Mouse (Mus musculus): ENCODE data around the gene Sh3gl3. TPM values are rescaled to one million over a fixed set of nuclear protein-coding genes. Genes with fewer than 3 reads are reported as not detected.

The Sh3gl3 gene
- polyA plus RNA-seq, 1 experiment from 2014 or later = 49.9 TPM

- no peak for DNase-seq (ENCODE audit: low spot score)
- ATAC-seq = no peak
- Histone ChIP-seq H3K9ac (ENCODE audit: low read length) (no peak overlapping the region), H3K9me3 (replicated peaks; ENCODE audit: control insufficient read depth, low read length) (no peaks in the 10 kb centered on the region), H3K27me3 (replicated peaks; ENCODE audit: control insufficient read depth, insufficient read depth, low read length) (no peaks in the 10 kb centered on the region), H3K4me3 (ENCODE audit: low read depth, low read length) (no peak overlapping the region), H3K36me3 (ENCODE audit: control insufficient read depth, insufficient read depth, low read length) (no peaks in the 10 kb centered on the region), H3K4me1 (ENCODE audit: control insufficient read depth, insufficient read depth, low read length) (no peaks in the 10 kb centered on the region), H3K4me2 (ENCODE audit: low read length) (no peak overlapping the region), H3K27ac (ENCODE audit: low read depth, low read length) (no peak overlapping the region)
- 30% methylated on average over 2 of the region's 2 CpGs for WGBS
Measured at GRCm38 (mm10) chr7:82182781-82183180, 9.1 kb downstream of the Sh3gl3 start.

GRCm38 (mm10) chr7:82191604-82192003, 18.0 kb downstream of the Sh3gl3 start:
- H3K4me2 ChIP-seq (ENCODE audit: low read length) = no peak overlapping the region

DNA sequence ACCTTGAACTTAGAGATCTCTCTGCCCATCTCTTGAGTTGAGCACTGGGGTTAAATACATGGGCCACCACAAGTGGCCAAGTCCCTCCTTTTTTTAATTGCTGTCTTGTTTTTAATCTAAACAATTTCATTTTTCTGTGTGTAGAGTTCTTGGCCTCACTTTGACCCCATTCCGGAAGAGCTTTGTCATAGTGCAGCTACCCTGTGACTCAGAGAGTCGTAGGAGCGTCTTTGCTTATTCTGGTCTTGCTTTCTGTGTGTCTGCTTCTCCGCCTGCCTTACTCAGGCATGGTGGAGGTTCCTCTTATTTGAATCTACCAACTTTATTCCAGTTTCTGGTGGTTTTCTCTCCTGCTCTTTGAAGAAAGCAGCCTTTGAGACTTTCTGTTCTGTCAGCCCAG, 18.9 kb downstream of the Sh3gl3 start:
- H3K9ac ChIP-seq (ENCODE audit: low read length) = no peak overlapping the region
- H3K4me1 ChIP-seq (ENCODE audit: control insufficient read depth, insufficient read depth, low read length) = no peaks in the 10 kb centered on the region
- DNase-seq (ENCODE audit: low spot score) (no peak), ATAC-seq (no peak)
- no peak overlapping the region for H3K4me3 ChIP-seq (ENCODE audit: low read depth, low read length)
- H3K4me2 ChIP-seq (ENCODE audit: low read length) = no peak overlapping the region
- 93% methylated on average over 4 of the region's 4 CpGs for WGBS
- H3K9me3 ChIP-seq (replicated peaks; ENCODE audit: control insufficient read depth, low read length) = no peaks in the 10 kb centered on the region
- no peak overlapping the region for H3K27ac ChIP-seq (ENCODE audit: low read depth, low read length)
- H3K27me3 ChIP-seq (replicated peaks; ENCODE audit: control insufficient read depth, insufficient read depth, low read length) = no peaks in the 10 kb centered on the region
- H3K36me3 ChIP-seq (ENCODE audit: control insufficient read depth, insufficient read depth, low read length) = no peaks in the 10 kb centered on the region

More at GRCm38 (mm10) chr7:82191604-82192003, 18.0 kb downstream of the Sh3gl3 start:
- H3K4me1 ChIP-seq (ENCODE audit: control insufficient read depth, insufficient read depth, low read length) = no peaks in the 10 kb centered on the region
- no peak overlapping the region for H3K4me3 ChIP-seq (ENCODE audit: low read depth, low read length)
- H3K36me3 ChIP-seq (ENCODE audit: control insufficient read depth, insufficient read depth, low read length) = no peaks in the 10 kb centered on the region
- H3K9me3 ChIP-seq (replicated peaks; ENCODE audit: control insufficient read depth, low read length) = no peaks in the 10 kb centered on the region
- no peaks in the 10 kb centered on the region for H3K27me3 ChIP-seq (replicated peaks; ENCODE audit: control insufficient read depth, insufficient read depth, low read length)
- H3K27ac ChIP-seq (ENCODE audit: low read depth, low read length) = no peak overlapping the region
- 89% methylated on average over 11 of the region's 11 CpGs for WGBS
- ATAC-seq (no peak), DNase-seq (ENCODE audit: low spot score) (no peak)
- H3K9ac ChIP-seq (ENCODE audit: low read length) = no peak overlapping the region

- H3K27me3 ChIP-seq (replicated peaks; ENCODE audit: control insufficient read depth, insufficient read depth, low read length) = no peaks in the 10 kb centered on the region
- no peak overlapping the region for H3K4me3 ChIP-seq (ENCODE audit: low read depth, low read length)
- H3K9me3 ChIP-seq (replicated peaks; ENCODE audit: control insufficient read depth, low read length) = no peaks in the 10 kb centered on the region
- no peaks in the 10 kb centered on the region for H3K36me3 ChIP-seq (ENCODE audit: control insufficient read depth, insufficient read depth, low read length)
- DNase-seq (ENCODE audit: low spot score) (no peak), ATAC-seq (no peak)
- H3K4me2 ChIP-seq (ENCODE audit: low read length) = no peak overlapping the region
- no peaks in the 10 kb centered on the region for H3K4me1 ChIP-seq (ENCODE audit: control insufficient read depth, insufficient read depth, low read length)
- no peak overlapping the region for H3K27ac ChIP-seq (ENCODE audit: low read depth, low read length)
- 83% methylated on average over 7 of the region's 7 CpGs for WGBS
- H3K9ac ChIP-seq (ENCODE audit: low read length) = no peak overlapping the region
Measured at GRCm38 (mm10) chr7:82203111-82203510, 29.5 kb downstream of the Sh3gl3 start.

GRCm38 (mm10) chr7:82204014-82204784, 30.6 kb downstream of the Sh3gl3 start:
- H3K36me3 ChIP-seq (ENCODE audit: control insufficient read depth, insufficient read depth, low read length) = no peaks in the 10 kb centered on the region
- WGBS = 78% methylated on average over 12 of the region's 12 CpGs
- no peak overlapping the region for H3K4me2 ChIP-seq (ENCODE audit: low read length)
- H3K27me3 ChIP-seq (replicated peaks; ENCODE audit: control insufficient read depth, insufficient read depth, low read length) = no peaks in the 10 kb centered on the region
- DNase-seq (ENCODE audit: low spot score) (no peak), ATAC-seq (no peak)
- H3K4me1 ChIP-seq (ENCODE audit: control insufficient read depth, insufficient read depth, low read length) = no peaks in the 10 kb centered on the region
- no peak overlapping the region for H3K27ac ChIP-seq (ENCODE audit: low read depth, low read length)
- no peak overlapping the region for H3K9ac ChIP-seq (ENCODE audit: low read length)
- no peak overlapping the region for H3K4me3 ChIP-seq (ENCODE audit: low read depth, low read length)
- no peaks in the 10 kb centered on the region for H3K9me3 ChIP-seq (replicated peaks; ENCODE audit: control insufficient read depth, low read length)

GRCm38 (mm10) chr7:82204975-82205374, 31.3 kb downstream of the Sh3gl3 start:
- Histone ChIP-seq H3K27ac (ENCODE audit: low read depth, low read length) (no peak overlapping the region), H3K4me2 (ENCODE audit: low read length) (no peak overlapping the region), H3K9ac (ENCODE audit: low read length) (no peak overlapping the region), H3K36me3 (ENCODE audit: control insufficient read depth, insufficient read depth, low read length) (no peaks in the 10 kb centered on the region), H3K9me3 (replicated peaks; ENCODE audit: control insufficient read depth, low read length) (no peaks in the 10 kb centered on the region), H3K27me3 (replicated peaks; ENCODE audit: control insufficient read depth, insufficient read depth, low read length) (no peaks in the 10 kb centered on the region), H3K4me1 (ENCODE audit: control insufficient read depth, insufficient read depth, low read length) (no peaks in the 10 kb centered on the region), H3K4me3 (ENCODE audit: low read depth, low read length) (no peak overlapping the region)
- ATAC-seq = no peak
- 90% methylated on average over 3 of the region's 3 CpGs for WGBS
- DNase-seq (ENCODE audit: low spot score) = no peak

DNA sequence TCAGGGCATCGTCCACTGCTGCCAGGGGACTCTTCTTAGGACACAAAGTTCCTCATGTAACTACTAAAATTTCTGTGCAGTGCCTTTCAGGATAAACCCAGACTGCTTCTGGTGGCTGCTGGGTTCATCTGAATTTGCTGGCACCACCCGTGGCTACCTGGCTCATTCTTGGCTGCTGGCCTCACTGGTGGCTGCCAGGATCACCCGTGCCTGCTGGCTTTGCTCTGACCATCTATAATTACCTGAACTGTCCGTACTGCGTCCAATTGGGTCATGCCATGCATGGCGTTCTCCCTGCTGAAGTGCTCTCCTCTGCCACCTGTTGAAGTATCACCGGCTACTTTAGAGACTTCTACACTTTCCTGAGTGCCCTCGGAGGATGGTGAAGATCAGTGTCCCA, 33.1 kb downstream of the Sh3gl3 start:
- H3K4me2 ChIP-seq (ENCODE audit: low read length) = no peak overlapping the region
- H3K9me3 ChIP-seq (replicated peaks; ENCODE audit: control insufficient read depth, low read length) = no peaks in the 10 kb centered on the region
- DNase-seq (ENCODE audit: low spot score) (no peak), ATAC-seq (no peak)
- no peaks in the 10 kb centered on the region for H3K4me1 ChIP-seq (ENCODE audit: control insufficient read depth, insufficient read depth, low read length)
- no peak overlapping the region for H3K27ac ChIP-seq (ENCODE audit: low read depth, low read length)
- H3K27me3 ChIP-seq (replicated peaks; ENCODE audit: control insufficient read depth, insufficient read depth, low read length) = no peaks in the 10 kb centered on the region
- H3K36me3 ChIP-seq (ENCODE audit: control insufficient read depth, insufficient read depth, low read length) = no peaks in the 10 kb centered on the region
- no peak overlapping the region for H3K4me3 ChIP-seq (ENCODE audit: low read depth, low read length)
- 89% methylated on average over 8 of the region's 8 CpGs for WGBS
- H3K9ac ChIP-seq (ENCODE audit: low read length) = no peak overlapping the region

DNA sequence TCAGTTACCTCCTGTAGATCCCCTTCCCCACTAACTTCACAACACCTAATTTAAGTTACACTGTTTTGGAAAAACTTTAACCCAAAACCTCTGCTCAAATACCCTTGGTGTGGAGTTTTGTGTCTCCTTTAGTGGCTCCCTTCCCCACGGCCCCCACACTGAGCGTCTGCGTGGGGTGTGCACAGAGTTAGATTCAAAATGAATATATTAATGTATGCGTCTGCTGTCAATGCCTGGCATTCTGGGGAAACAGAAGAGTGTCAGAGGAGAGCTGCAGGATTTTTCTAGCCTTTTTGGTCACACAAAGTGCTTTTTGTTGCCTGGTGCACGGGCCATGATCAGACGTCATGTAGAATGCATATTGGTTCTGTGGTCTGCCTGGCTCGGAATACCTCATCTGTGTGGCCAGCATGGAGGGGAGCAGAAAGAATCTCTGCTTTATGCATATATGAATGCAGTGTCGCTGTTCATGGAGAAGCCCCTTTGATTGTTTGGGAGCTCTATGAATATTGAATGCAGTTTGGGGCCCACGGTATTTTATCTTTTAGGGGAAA, 47.8 kb downstream of the Sh3gl3 start:
- Histone ChIP-seq H3K9me3 (replicated peaks; ENCODE audit: control insufficient read depth, low read length) (no peaks in the 10 kb centered on the region), H3K4me1 (ENCODE audit: control insufficient read depth, insufficient read depth, low read length) (no peaks in the 10 kb centered on the region), H3K4me3 (ENCODE audit: low read depth, low read length) (no peak overlapping the region), H3K9ac (ENCODE audit: low read length) (no peak overlapping the region; the same call in 1 of the 2 replicates), H3K4me2 (ENCODE audit: low read length) (no peak overlapping the region), H3K27me3 (replicated peaks; ENCODE audit: control insufficient read depth, insufficient read depth, low read length) (no peaks in the 10 kb centered on the region), H3K27ac (ENCODE audit: low read depth, low read length) (no peak overlapping the region), H3K36me3 (ENCODE audit: control insufficient read depth, insufficient read depth, low read length) (no peaks in the 10 kb centered on the region)
- WGBS = 52% methylated on average over 9 of the region's 9 CpGs
- DNase-seq (ENCODE audit: low spot score) (no peak), ATAC-seq (no peak)
